Mouse (Mus musculus) stomach, postnatal 0 days (tissue): ENCODE measurements around the gene Clcn7. TPM values are rescaled to one million over a fixed set of nuclear protein-coding genes. Genes with fewer than 3 reads are reported as not detected.

Experiments
- ATAC-seq: fragments of 200-750 bp; cut with Nextera tagmentation; 2 replicates; pipeline ENCODE4 v1.8.0; 2017; ENCODE audit not compliant: low FRiP score, low TSS enrichment
- DNase-seq: peaks from one replicate; pipeline ENCODE4 v3.0.0-alpha.2; 2016; ENCODE audit warnings: low spot score
- H3K27ac ChIP-seq: fragments of 300-500 bp; sonication (generic); replicated peaks from 2 replicates; pipeline ENCODE4 v1.5.1; 2014; ENCODE audit warnings: mild to moderate bottlenecking, control low read depth
- H3K27me3 ChIP-seq: fragments of 300-500 bp; sonication (generic); 2 replicates; pipeline ENCODE4 v1.6.1; 2014; ENCODE audit warnings: low read length; ENCODE audit not compliant: control insufficient read depth, insufficient read depth
- H3K36me3 ChIP-seq: fragments of 300-500 bp; sonication (generic); 2 replicates; pipeline ENCODE4 v1.6.1; 2014; ENCODE audit warnings: low read length, mixed read lengths; ENCODE audit not compliant: control insufficient read depth, insufficient read depth
- H3K4me1 ChIP-seq: fragments of 300-500 bp; sonication (generic); replicated peaks from 2 replicates; pipeline ENCODE4 v1.6.1; 2014; ENCODE audit warnings: antibody characterized with exemption; ENCODE audit not compliant: control insufficient read depth, insufficient read depth
- H3K4me2 ChIP-seq: fragments of 300-500 bp; sonication (generic); replicated peaks from 2 replicates; pipeline ENCODE4 v1.6.1; 2014; ENCODE audit warnings: low read depth, mild to moderate bottlenecking, control low read depth, moderate library complexity
- H3K4me3 ChIP-seq: fragments of 300-500 bp; sonication (generic); 2 replicates; pipeline ENCODE4 v1.5.1; 2014; ENCODE audit warnings: low read depth, low read length, control low read depth
- H3K9ac ChIP-seq: fragments of 300-500 bp; sonication (generic); 2 replicates; pipeline ENCODE4 v1.6.1; 2014; ENCODE audit warnings: mild to moderate bottlenecking, low read length, control low read depth, mixed read lengths
- H3K9me3 ChIP-seq: fragments of 300-500 bp; sonication (generic); 2 replicates; pipeline ENCODE4 v1.6.1; 2016; ENCODE audit warnings: low read length; ENCODE audit not compliant: control insufficient read depth
- CTCF ChIP-seq: IDR thresholded peaks from 2 replicates; pipeline ENCODE4 v1.5.1; 2016; ENCODE audit warnings: antibody characterized with exemption, low read depth, mild to moderate bottlenecking, moderate library complexity
- EP300 ChIP-seq: optimal IDR thresholded peaks from 2 replicates; pipeline ENCODE3; 2016; ENCODE audit warnings: antibody characterized with exemption
- WGBS: fragments of 180-500 bp; shearing (Covaris S2); extraction: QIAGEN DNeasy Blood & Tissue Kit; methylation state at CpG from one replicate; pipeline ENCODE4 v1.1.7; 2014; 5-methylcytosine and 5-hydroxymethylcytosine counted together
- polyA plus RNA-seq: library from polyadenylated mRNA; unstranded; fragments of >200 nt; fragmentation: Nextera tagmentation; extraction: Ambion mirVana; gene quantifications from 2 replicates; pipeline ENCODE4 v1.2.1, GENCODE M21; 2015

The Clcn7 gene
- polyA plus RNA-seq, 1 experiment from 2014 or later: 10.5 TPM

- peaks cover 12% of the 10 kb centered on the region; the same call in 1 of the 2 replicates for H3K36me3 ChIP-seq
- TF ChIP-seq EP300 (no peak), CTCF (no peak)
- H3K27me3 ChIP-seq: no peaks in the 10 kb centered on the region
- no peak for ATAC-seq
- no peak overlapping the region for H3K4me2 ChIP-seq
- WGBS: 88% methylated on average over 2 of the region's 2 CpGs
- no peaks in the 10 kb centered on the region for H3K4me1 ChIP-seq
- no peaks in the 10 kb centered on the region for H3K9me3 ChIP-seq
- no peak overlapping the region for H3K4me3 ChIP-seq
- no peak for DNase-seq
- H3K27ac ChIP-seq: no peak overlapping the region
- H3K9ac ChIP-seq: no peak overlapping the region
Measured at GRCm38 (mm10) chr17:25096221-25096620, 37.0 kb upstream of the Clcn7 start.

- H3K27me3 ChIP-seq: no peaks in the 10 kb centered on the region
- DNase-seq (no peak), ATAC-seq (no peak)
- no peak overlapping the region for H3K27ac ChIP-seq
- no peak for TF ChIP-seq EP300
- TF ChIP-seq CTCF: no peak
- H3K4me1 ChIP-seq: no peaks in the 10 kb centered on the region
- peaks cover 19% of the 10 kb centered on the region; the same call in 1 of the 2 replicates for H3K36me3 ChIP-seq
- H3K9me3 ChIP-seq: no peaks in the 10 kb centered on the region
- no peak overlapping the region for H3K9ac ChIP-seq
- H3K4me2 ChIP-seq: no peak overlapping the region
- WGBS: 91% methylated on average over 6 of the region's 6 CpGs
- no peak overlapping the region for H3K4me3 ChIP-seq
Measured at GRCm38 (mm10) chr17:25100052-25100451, 33.1 kb upstream of the Clcn7 start.

GRCm38 (mm10) chr17:25101338-25101737 lies 31.9 kb upstream of the Clcn7 start:
- DNase-seq (no peak), ATAC-seq (no peak)
- WGBS: 87% methylated on average over 11 of the region's 11 CpGs
- H3K4me3 ChIP-seq: no peak overlapping the region
- no peaks in the 10 kb centered on the region for H3K4me1 ChIP-seq
- no peaks in the 10 kb centered on the region for H3K9me3 ChIP-seq
- TF ChIP-seq CTCF: no peak
- no peak for TF ChIP-seq EP300
- H3K27me3 ChIP-seq: no peaks in the 10 kb centered on the region
- H3K9ac ChIP-seq: no peak overlapping the region
- H3K36me3 ChIP-seq: peaks cover 19% of the 10 kb centered on the region; the same call in 1 of the 2 replicates
- no peak overlapping the region for H3K4me2 ChIP-seq
- no peak overlapping the region for H3K27ac ChIP-seq

- Histone ChIP-seq H3K4me1 (no peaks in the 10 kb centered on the region), H3K27ac (no peak overlapping the region), H3K4me2 (no peak overlapping the region), H3K4me3 (no peak overlapping the region), H3K9me3 (no peaks in the 10 kb centered on the region), H3K27me3 (no peaks in the 10 kb centered on the region), H3K36me3 (peaks cover 11% of the 10 kb centered on the region; the same call in 1 of the 2 replicates), H3K9ac (no peak overlapping the region)
- ATAC-seq (no peak), DNase-seq (no peak)
- WGBS: 95% methylated on average over 6 of the region's 16 CpGs
- TF ChIP-seq CTCF (no peak), EP300 (no peak)
Measured at GRCm38 (mm10) chr17:25107786-25108185, 25.4 kb upstream of the Clcn7 start.

GRCm38 (mm10) chr17:25109578-25109977 lies 23.6 kb upstream of the Clcn7 start:
- Histone ChIP-seq H3K9ac (no peak overlapping the region), H3K9me3 (no peaks in the 10 kb centered on the region), H3K36me3 (peaks cover 6% of the 10 kb centered on the region; the same call in 1 of the 2 replicates), H3K27ac (no peak overlapping the region), H3K4me1 (no peaks in the 10 kb centered on the region), H3K27me3 (no peaks in the 10 kb centered on the region), H3K4me3 (no peak overlapping the region), H3K4me2 (no peak overlapping the region)
- 68% methylated on average over 2 of the region's 2 CpGs for WGBS
- peak; percentile 61 for DNase-seq
- TF ChIP-seq EP300 (no peak), CTCF (peak; percentile 79)
- ATAC-seq: peak; percentile 65

- Histone ChIP-seq H3K9ac (no peak overlapping the region), H3K36me3 (peaks cover 6% of the 10 kb centered on the region; the same call in 1 of the 2 replicates), H3K27me3 (no peaks in the 10 kb centered on the region), H3K4me3 (no peak overlapping the region), H3K27ac (no peak overlapping the region), H3K4me2 (no peak overlapping the region), H3K4me1 (peaks cover 3% of the 10 kb centered on the region; the same call in 1 of the 2 replicates), H3K9me3 (no peaks in the 10 kb centered on the region)
- 92% methylated on average over 6 of the region's 6 CpGs for WGBS
- ATAC-seq (no peak), DNase-seq (no peak)
- no peak for TF ChIP-seq CTCF
- TF ChIP-seq EP300: no peak
Measured at GRCm38 (mm10) chr17:25110590-25110989, 22.6 kb upstream of the Clcn7 start.
